Mouse (Mus musculus): ENCODE measurements around the gene Ggact. TPM values are rescaled to one million over a fixed set of nuclear protein-coding genes. Genes with fewer than 3 reads are reported as not detected.

The Ggact gene
- total RNA-seq, 1 experiment: 13.6 TPM

DNA sequence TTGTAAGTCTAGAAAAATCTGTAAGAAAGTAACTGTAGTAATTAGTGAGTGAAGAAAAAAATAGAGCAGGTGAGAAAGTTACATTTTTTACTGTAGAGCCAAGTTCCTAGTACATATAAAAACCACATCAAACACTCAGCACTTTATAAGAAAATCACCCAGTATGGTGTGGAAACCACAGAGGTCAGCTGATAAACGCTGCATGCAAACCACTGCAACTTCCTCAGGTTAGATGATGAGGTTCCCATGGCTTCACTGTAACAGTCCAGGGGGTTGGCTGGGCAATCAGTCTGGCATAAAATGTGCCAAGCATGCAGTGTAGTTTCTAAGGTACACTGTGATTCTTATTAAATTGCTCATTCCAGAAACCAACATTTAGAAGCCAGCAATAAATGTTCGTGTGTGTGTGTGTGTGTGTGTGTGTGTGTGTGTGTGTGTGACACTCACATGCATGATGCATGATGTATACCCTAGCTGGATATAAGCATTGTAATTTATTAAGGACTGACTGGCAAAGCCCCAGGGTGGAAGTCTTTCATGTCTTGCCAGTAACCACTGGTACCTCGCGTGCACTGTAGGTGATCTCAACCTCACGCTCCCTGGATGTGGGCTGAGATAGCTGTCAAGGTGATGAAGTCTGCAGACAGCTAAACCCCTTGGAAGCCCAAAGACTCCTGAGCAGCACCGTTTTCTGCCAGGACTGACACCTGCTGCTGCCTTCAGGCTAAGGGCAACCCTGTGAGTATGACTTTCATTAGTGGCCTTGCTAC is 38.3 kb upstream of the Ggact start:
- Histone ChIP-seq H3K9me3 (ENCODE audit: control insufficient read depth, insufficient read depth, low read depth, low read length) (no peaks in the 10 kb centered on the region), H3K4me1 (ENCODE audit: control insufficient read depth in 2 of 2, insufficient read depth in 2 of 2, low read length in 2 of 2, poor library complexity in 1 of 2) (no peaks in the 10 kb centered on the region), H3K4me3 (ENCODE audit: insufficient read depth in 1 of 2, low read depth in 1 of 2, low read length in 2 of 2, poor library complexity in 1 of 2, severe bottlenecking in 1 of 2) (no peak overlapping the region), H3K27ac (ENCODE audit: insufficient read depth, low read depth, low read length, poor library complexity, severe bottlenecking) (no peak overlapping the region), H3K9ac (ENCODE audit: insufficient read depth, low read depth, low read length, poor library complexity, severe bottlenecking) (no peak overlapping the region), H3K36me3 (ENCODE audit: control insufficient read depth, insufficient read depth, low read length, poor library complexity, severe bottlenecking) (no peaks in the 10 kb centered on the region)
- in situ Hi-C loops (cut with MboI; ENCODE audit: low sequenced_read_pairs in 2 of 2, unreplicated experiment in 2 of 2): no loop called here
- no peak for TF ChIP-seq MAFK (IDR thresholded peaks at IDR 0.05; ENCODE audit: insufficient read depth, low read depth, low read length)
- no peak for TF ChIP-seq ZNF384 (IDR thresholded peaks at IDR 0.05; ENCODE audit: low read depth, low read length)
- no peak for TF ChIP-seq CHD2 (IDR thresholded peaks at IDR 0.05; ENCODE audit: low read depth, low read length)
- no peak for TF ChIP-seq ZC3H11A (IDR thresholded peaks at IDR 0.05; ENCODE audit: borderline replicate concordance, low read depth, low read length)
- no peak for TF ChIP-seq HCFC1 (IDR thresholded peaks at IDR 0.05; ENCODE audit: borderline replicate concordance, insufficient read depth, low read length)
- no peak for DNase-seq (ENCODE audit: low read depth, low spot score)

GRCm38 (mm10) chr14:122950915-122951314 is 37.4 kb upstream of the Ggact start:
- Histone ChIP-seq H3K27ac (ENCODE audit: insufficient read depth, low read depth, low read length, poor library complexity, severe bottlenecking) (no peak overlapping the region), H3K4me1 (ENCODE audit: control insufficient read depth in 2 of 2, insufficient read depth in 2 of 2, low read length in 2 of 2, poor library complexity in 1 of 2) (no peaks in the 10 kb centered on the region), H3K9me3 (ENCODE audit: control insufficient read depth, insufficient read depth, low read depth, low read length) (no peaks in the 10 kb centered on the region), H3K4me3 (ENCODE audit: insufficient read depth in 1 of 2, low read depth in 1 of 2, low read length in 2 of 2, poor library complexity in 1 of 2, severe bottlenecking in 1 of 2) (no peak overlapping the region), H3K9ac (ENCODE audit: insufficient read depth, low read depth, low read length, poor library complexity, severe bottlenecking) (no peak overlapping the region), H3K36me3 (ENCODE audit: control insufficient read depth, insufficient read depth, low read length, poor library complexity, severe bottlenecking) (no peaks in the 10 kb centered on the region)
- in situ Hi-C loops (cut with MboI; ENCODE audit: low sequenced_read_pairs in 2 of 2, unreplicated experiment in 2 of 2): no loop called here
- no peak for DNase-seq (ENCODE audit: low read depth, low spot score)
- TF ChIP-seq ZNF384 (IDR thresholded peaks at IDR 0.05; ENCODE audit: low read depth, low read length) (no peak), ZC3H11A (IDR thresholded peaks at IDR 0.05; ENCODE audit: borderline replicate concordance, low read depth, low read length) (no peak; the same call in 1 of the 2 replicates), CHD2 (IDR thresholded peaks at IDR 0.05; ENCODE audit: low read depth, low read length) (no peak), HCFC1 (IDR thresholded peaks at IDR 0.05; ENCODE audit: borderline replicate concordance, insufficient read depth, low read length) (no peak), MAFK (IDR thresholded peaks at IDR 0.05; ENCODE audit: insufficient read depth, low read depth, low read length) (no peak)

DNA sequence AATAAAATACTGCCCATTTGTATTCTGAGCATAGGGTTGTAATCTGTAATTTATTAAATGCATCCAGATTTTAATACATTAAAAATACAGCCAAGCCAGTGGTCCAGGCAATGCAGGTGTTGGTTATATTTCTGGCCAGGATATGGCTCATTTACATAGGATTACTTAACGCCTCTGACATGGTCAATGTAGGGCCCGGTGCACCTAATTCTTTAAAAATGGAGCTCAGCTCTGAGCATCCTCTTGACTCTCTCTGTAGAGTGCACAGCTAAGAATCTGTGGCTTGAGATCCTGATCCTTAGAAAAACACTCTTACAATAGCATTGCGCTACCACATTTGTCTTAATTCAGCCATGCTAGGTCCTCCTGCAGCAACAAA is 29.9 kb upstream of the Ggact start:
- Histone ChIP-seq H3K27ac (ENCODE audit: insufficient read depth, low read depth, low read length, poor library complexity, severe bottlenecking) (no peak overlapping the region), H3K4me3 (ENCODE audit: insufficient read depth in 1 of 2, low read depth in 1 of 2, low read length in 2 of 2, poor library complexity in 1 of 2, severe bottlenecking in 1 of 2) (no peak overlapping the region), H3K9me3 (ENCODE audit: control insufficient read depth, insufficient read depth, low read depth, low read length) (no peaks in the 10 kb centered on the region), H3K9ac (ENCODE audit: insufficient read depth, low read depth, low read length, poor library complexity, severe bottlenecking) (no peak overlapping the region), H3K4me1 (ENCODE audit: control insufficient read depth in 2 of 2, insufficient read depth in 2 of 2, low read length in 2 of 2, poor library complexity in 1 of 2) (no peaks in the 10 kb centered on the region), H3K36me3 (ENCODE audit: control insufficient read depth, insufficient read depth, low read length, poor library complexity, severe bottlenecking) (0 out of 2 replicates have a peak, but pooled peaks cover 3% of the 10 kb centered on the region)
- in situ Hi-C loops (cut with MboI; ENCODE audit: low sequenced_read_pairs in 2 of 2, unreplicated experiment in 2 of 2): no loop called here
- DNase-seq (ENCODE audit: low read depth, low spot score): no peak
- no peak for TF ChIP-seq HCFC1 (IDR thresholded peaks at IDR 0.05; ENCODE audit: borderline replicate concordance, insufficient read depth, low read length)
- no peak for TF ChIP-seq MAFK (IDR thresholded peaks at IDR 0.05; ENCODE audit: insufficient read depth, low read depth, low read length)
- TF ChIP-seq ZC3H11A (IDR thresholded peaks at IDR 0.05; ENCODE audit: borderline replicate concordance, low read depth, low read length): no peak
- TF ChIP-seq ZNF384 (IDR thresholded peaks at IDR 0.05; ENCODE audit: low read depth, low read length): no peak
- TF ChIP-seq CHD2 (IDR thresholded peaks at IDR 0.05; ENCODE audit: low read depth, low read length): no peak

DNA sequence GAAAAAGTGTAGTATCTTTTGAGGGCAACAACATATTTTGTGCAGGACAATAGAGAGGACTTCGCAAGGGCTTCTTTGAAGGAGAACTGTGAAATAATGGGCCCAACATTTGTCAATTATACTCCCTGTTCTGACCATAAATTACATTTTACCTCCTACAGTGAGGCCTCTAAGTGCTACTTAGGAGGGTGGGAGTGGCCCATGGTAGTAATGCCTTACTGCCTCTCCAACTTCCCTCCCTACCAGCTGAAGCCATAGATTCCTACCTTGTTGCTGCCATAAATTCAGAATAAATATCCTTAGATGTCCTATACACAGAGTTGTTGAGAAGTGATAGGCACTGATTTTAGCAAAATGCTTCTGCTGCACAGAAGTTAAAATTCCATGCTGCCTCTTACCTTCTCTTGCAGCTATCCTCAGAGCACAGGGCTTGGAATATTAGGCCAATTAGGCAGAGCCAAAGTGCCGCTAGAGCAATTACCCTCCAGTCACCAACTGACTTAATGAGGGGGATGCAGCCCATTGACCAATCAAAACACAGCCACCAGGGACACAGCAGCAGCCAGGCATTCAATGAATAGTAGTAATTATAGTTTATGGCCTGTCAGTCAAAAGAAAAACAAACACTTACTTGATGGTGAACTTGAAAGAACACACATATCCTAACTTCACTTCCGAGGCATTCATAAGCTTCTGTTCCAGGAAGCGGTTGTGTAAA is 29.4 kb upstream of the Ggact start:
- Histone ChIP-seq H3K9ac (ENCODE audit: insufficient read depth, low read depth, low read length, poor library complexity, severe bottlenecking) (no peak overlapping the region), H3K27ac (ENCODE audit: insufficient read depth, low read depth, low read length, poor library complexity, severe bottlenecking) (no peak overlapping the region), H3K9me3 (ENCODE audit: control insufficient read depth, insufficient read depth, low read depth, low read length) (no peaks in the 10 kb centered on the region), H3K4me3 (ENCODE audit: insufficient read depth in 1 of 2, low read depth in 1 of 2, low read length in 2 of 2, poor library complexity in 1 of 2, severe bottlenecking in 1 of 2) (no peak overlapping the region), H3K36me3 (ENCODE audit: control insufficient read depth, insufficient read depth, low read length, poor library complexity, severe bottlenecking) (0 out of 2 replicates have a peak, but pooled peaks cover 3% of the 10 kb centered on the region), H3K4me1 (ENCODE audit: control insufficient read depth in 2 of 2, insufficient read depth in 2 of 2, low read length in 2 of 2, poor library complexity in 1 of 2) (no peaks in the 10 kb centered on the region)
- in situ Hi-C loops (cut with MboI; ENCODE audit: low sequenced_read_pairs in 2 of 2, unreplicated experiment in 2 of 2): no loop called here
- DNase-seq (ENCODE audit: low read depth, low spot score): no peak
- no peak for TF ChIP-seq MAFK (IDR thresholded peaks at IDR 0.05; ENCODE audit: insufficient read depth, low read depth, low read length)
- TF ChIP-seq ZNF384 (IDR thresholded peaks at IDR 0.05; ENCODE audit: low read depth, low read length): no peak
- TF ChIP-seq CHD2 (IDR thresholded peaks at IDR 0.05; ENCODE audit: low read depth, low read length): no peak
- TF ChIP-seq ZC3H11A (IDR thresholded peaks at IDR 0.05; ENCODE audit: borderline replicate concordance, low read depth, low read length): no peak
- no peak for TF ChIP-seq HCFC1 (IDR thresholded peaks at IDR 0.05; ENCODE audit: borderline replicate concordance, insufficient read depth, low read length)

Measured in ES-E14 (cell line).